Mouse (Mus musculus) midbrain, embryonic 12.5 days (tissue): ENCODE data around the gene Etnk1. TPM values are rescaled to one million over a fixed set of nuclear protein-coding genes. Genes with fewer than 3 reads are reported as not detected.

Experiments used
- ATAC-seq: fragments of 200-750 bp; cut with Nextera tagmentation; 2 replicates; pipeline ENCODE4 v1.8.0; 2017; ENCODE audit warnings: low read depth, moderate TSS enrichment, moderate library complexity; ENCODE audit not compliant: low FRiP score
- H3K27ac ChIP-seq: fragments of 300-500 bp; sonication (generic); replicated peaks from 2 replicates; pipeline ENCODE4 v1.5.1; 2016; ENCODE audit warnings: mild to moderate bottlenecking
- H3K27me3 ChIP-seq: fragments of 300-500 bp; sonication (generic); 2 replicates; pipeline ENCODE4 v1.6.1; 2016; ENCODE audit warnings: mild to moderate bottlenecking
- H3K36me3 ChIP-seq: fragments of 300-500 bp; sonication (generic); 2 replicates; pipeline ENCODE4 v1.6.1; 2016
- H3K4me1 ChIP-seq: fragments of 300-500 bp; sonication (generic); 2 replicates; pipeline ENCODE4 v1.6.1; 2016
- H3K4me2 ChIP-seq: fragments of 300-500 bp; sonication (generic); replicated peaks from 2 replicates; pipeline ENCODE4 v1.6.1; 2016; ENCODE audit warnings: mild to moderate bottlenecking, moderate library complexity
- H3K4me3 ChIP-seq: fragments of 300-500 bp; sonication (generic); 2 replicates; pipeline ENCODE4 v1.5.1; 2016; ENCODE audit warnings: mild to moderate bottlenecking
- H3K9ac ChIP-seq: fragments of 300-500 bp; sonication (generic); replicated peaks from 2 replicates; pipeline ENCODE4 v1.6.1; 2016; ENCODE audit warnings: mild to moderate bottlenecking, moderate library complexity
- H3K9me3 ChIP-seq: fragments of 300-500 bp; sonication (generic); 2 replicates; pipeline ENCODE4 v1.6.1; 2016; ENCODE audit warnings: mild to moderate bottlenecking
- WGBS: fragments of 180-500 bp; shearing (Covaris S2); methylation state at CpG from one replicate; pipeline ENCODE4 v1.1.7; 2016; 5-methylcytosine and 5-hydroxymethylcytosine counted together
- polyA plus RNA-seq: library from polyadenylated mRNA; unstranded; fragments of >200 nt; fragmentation: Nextera tagmentation; extraction: Ambion mirVana; gene quantifications from 2 replicates; pipeline ENCODE4 v1.2.1, GENCODE M21; 2016

Etnk1 gene
- polyA plus RNA-seq, 1 experiment from 2014 or later = 37.9 TPM

- H3K4me2 ChIP-seq = no peak overlapping the region
- H3K27me3 ChIP-seq = no peaks in the 10 kb centered on the region
- no peaks in the 10 kb centered on the region for H3K36me3 ChIP-seq
- H3K4me3 ChIP-seq = no peak overlapping the region
- no peak overlapping the region for H3K27ac ChIP-seq
- ATAC-seq = no peak
- no peak overlapping the region for H3K9ac ChIP-seq
- 77% methylated on average over 2 of the region's 2 CpGs for WGBS
- no peaks in the 10 kb centered on the region for H3K4me1 ChIP-seq
- H3K9me3 ChIP-seq = no peaks in the 10 kb centered on the region
These were observed 63.9 kb downstream of the Etnk1 start for GRCm38 (mm10) chr6:143230888-143231287.

- ATAC-seq = no peak
- no peak overlapping the region for H3K4me3 ChIP-seq
- no peak overlapping the region for H3K27ac ChIP-seq
- WGBS = 92% methylated on average over 11 of the region's 11 CpGs
- no peaks in the 10 kb centered on the region for H3K27me3 ChIP-seq
- H3K36me3 ChIP-seq = no peaks in the 10 kb centered on the region
- H3K9ac ChIP-seq = no peak overlapping the region
- H3K4me2 ChIP-seq = no peak overlapping the region
- H3K9me3 ChIP-seq = no peaks in the 10 kb centered on the region
- H3K4me1 ChIP-seq = no peaks in the 10 kb centered on the region
These were observed 65.7 kb downstream of the Etnk1 start for GRCm38 (mm10) chr6:143232718-143233117.

GRCm38 (mm10) chr6:143234868-143235267, 67.8 kb downstream of the Etnk1 start:
- Histone ChIP-seq H3K4me2 (no peak overlapping the region), H3K4me3 (no peak overlapping the region), H3K4me1 (no peaks in the 10 kb centered on the region), H3K27me3 (no peaks in the 10 kb centered on the region), H3K9ac (no peak overlapping the region), H3K9me3 (no peaks in the 10 kb centered on the region), H3K27ac (no peak overlapping the region), H3K36me3 (no peaks in the 10 kb centered on the region)
- ATAC-seq = no peak
- WGBS = 86% methylated on average over 8 of the region's 8 CpGs

GRCm38 (mm10) chr6:143239362-143240074, 72.5 kb downstream of the Etnk1 start:
- Histone ChIP-seq H3K4me2 (no peak overlapping the region), H3K9me3 (no peaks in the 10 kb centered on the region), H3K36me3 (no peaks in the 10 kb centered on the region), H3K27me3 (no peaks in the 10 kb centered on the region), H3K27ac (no peak overlapping the region), H3K4me1 (no peaks in the 10 kb centered on the region), H3K9ac (no peak overlapping the region), H3K4me3 (no peak overlapping the region)
- ATAC-seq = no peak
- WGBS = 79% methylated on average over 21 of the region's 21 CpGs

GRCm38 (mm10) chr6:143243191-143243590, 76.2 kb downstream of the Etnk1 start:
- Histone ChIP-seq H3K4me2 (no peak overlapping the region), H3K9me3 (no peaks in the 10 kb centered on the region), H3K9ac (no peak overlapping the region), H3K27ac (no peak overlapping the region), H3K4me1 (no peaks in the 10 kb centered on the region), H3K27me3 (no peaks in the 10 kb centered on the region), H3K36me3 (no peaks in the 10 kb centered on the region), H3K4me3 (no peak overlapping the region)
- ATAC-seq = no peak
- WGBS = 86% methylated on average over 5 of the region's 5 CpGs

GRCm38 (mm10) chr6:143257921-143258320, 90.9 kb downstream of the Etnk1 start:
- H3K4me2 ChIP-seq = no peak overlapping the region
- no peak for ATAC-seq
- WGBS = 75% methylated on average over 4 of the region's 4 CpGs

GRCm38 (mm10) chr6:143259169-143259629, 92.2 kb downstream of the Etnk1 start:
- 41% methylated on average over 17 of the region's 17 CpGs for WGBS
- Histone ChIP-seq H3K4me1 (peaks cover 29% of the 10 kb centered on the region), H3K27ac (peak overlapping the region; percentile 36; the same call in 1 of the 2 replicates), H3K36me3 (no peaks in the 10 kb centered on the region), H3K9ac (no peak overlapping the region), H3K4me3 (no peak overlapping the region), H3K27me3 (no peaks in the 10 kb centered on the region), H3K4me2 (peak overlapping the region; percentile 35), H3K9me3 (no peaks in the 10 kb centered on the region)
- ATAC-seq = peak; percentile 81

More at GRCm38 (mm10) chr6:143257921-143258320, 90.9 kb downstream of the Etnk1 start:
- no peak overlapping the region for H3K9ac ChIP-seq
- H3K27ac ChIP-seq = no peak overlapping the region
- H3K9me3 ChIP-seq = no peaks in the 10 kb centered on the region
- peaks cover 29% of the 10 kb centered on the region for H3K4me1 ChIP-seq
- no peaks in the 10 kb centered on the region for H3K27me3 ChIP-seq
- no peaks in the 10 kb centered on the region for H3K36me3 ChIP-seq
- no peak overlapping the region for H3K4me3 ChIP-seq

GRCm38 (mm10) chr6:143259870-143260559, 93.0 kb downstream of the Etnk1 start:
- Histone ChIP-seq H3K9me3 (no peaks in the 10 kb centered on the region), H3K4me3 (no peak overlapping the region), H3K4me1 (peaks cover 29% of the 10 kb centered on the region), H3K36me3 (no peaks in the 10 kb centered on the region), H3K27me3 (no peaks in the 10 kb centered on the region), H3K27ac (0 out of 2 replicates have a peak overlapping the region, but pooled peaks have one; percentile 36), H3K9ac (no peak overlapping the region), H3K4me2 (peak overlapping the region; percentile 35)
- WGBS = 70% methylated on average over 18 of the region's 18 CpGs
- ATAC-seq = no peak

GRCm38 (mm10) chr6:143260560-143261288, 93.7 kb downstream of the Etnk1 start:
- Histone ChIP-seq H3K9me3 (no peaks in the 10 kb centered on the region), H3K27me3 (no peaks in the 10 kb centered on the region), H3K4me1 (peaks cover 29% of the 10 kb centered on the region), H3K4me2 (no peak overlapping the region), H3K4me3 (no peak overlapping the region), H3K36me3 (no peaks in the 10 kb centered on the region), H3K27ac (no peak overlapping the region), H3K9ac (no peak overlapping the region)
- no peak; the same call in 1 of the 2 replicates for ATAC-seq
- WGBS = 62% methylated on average over 14 of the region's 14 CpGs

GRCm38 (mm10) chr6:143261289-143261665, 94.3 kb downstream of the Etnk1 start:
- Histone ChIP-seq H3K4me2 (no peak overlapping the region), H3K4me3 (no peak overlapping the region), H3K36me3 (no peaks in the 10 kb centered on the region), H3K27me3 (no peaks in the 10 kb centered on the region), H3K27ac (no peak overlapping the region), H3K9me3 (no peaks in the 10 kb centered on the region), H3K4me1 (peaks cover 29% of the 10 kb centered on the region), H3K9ac (no peak overlapping the region)
- WGBS = 54% methylated on average over 8 of the region's 8 CpGs
- no peak for ATAC-seq

GRCm38 (mm10) chr6:143265482-143265881, 98.5 kb downstream of the Etnk1 start:
- Histone ChIP-seq H3K9me3 (no peaks in the 10 kb centered on the region), H3K36me3 (no peaks in the 10 kb centered on the region), H3K4me1 (peaks cover 14% of the 10 kb centered on the region), H3K4me3 (no peak overlapping the region), H3K9ac (no peak overlapping the region), H3K27ac (no peak overlapping the region), H3K4me2 (no peak overlapping the region), H3K27me3 (no peaks in the 10 kb centered on the region)
- ATAC-seq = no peak
- 89% methylated on average over 10 of the region's 10 CpGs for WGBS

GRCm38 (mm10) chr6:143279222-143279621, 112.2 kb downstream of the Etnk1 start:
- ATAC-seq = no peak
- H3K36me3 ChIP-seq = no peaks in the 10 kb centered on the region
- H3K4me3 ChIP-seq = no peak overlapping the region
- no peak overlapping the region for H3K27ac ChIP-seq
- no peaks in the 10 kb centered on the region for H3K4me1 ChIP-seq
- no peak overlapping the region for H3K4me2 ChIP-seq
- 56% methylated on average over 3 of the region's 3 CpGs for WGBS
- H3K9ac ChIP-seq = no peak overlapping the region
- H3K27me3 ChIP-seq = no peaks in the 10 kb centered on the region
- H3K9me3 ChIP-seq = no peaks in the 10 kb centered on the region
